Mouse (Mus musculus) liver, adult 2 months (tissue): ENCODE results near the gene Srrm1.

ENCODE experiments used
- CTCF ChIP-seq: fragments of 200-500 bp; IDR thresholded peaks from 2 replicates; pipeline ENCODE4 v1.5.1; 2011; ENCODE audit warnings: low read depth, low read length, control low read depth
- POLR2A ChIP-seq: fragments of 200-500 bp; IDR thresholded peaks from 2 replicates; pipeline ENCODE4 v1.6.1; 2011; ENCODE audit warnings: low read length, control low read depth; ENCODE audit not compliant: insufficient read depth; ENCODE audit errors: extremely low read depth

DNA sequence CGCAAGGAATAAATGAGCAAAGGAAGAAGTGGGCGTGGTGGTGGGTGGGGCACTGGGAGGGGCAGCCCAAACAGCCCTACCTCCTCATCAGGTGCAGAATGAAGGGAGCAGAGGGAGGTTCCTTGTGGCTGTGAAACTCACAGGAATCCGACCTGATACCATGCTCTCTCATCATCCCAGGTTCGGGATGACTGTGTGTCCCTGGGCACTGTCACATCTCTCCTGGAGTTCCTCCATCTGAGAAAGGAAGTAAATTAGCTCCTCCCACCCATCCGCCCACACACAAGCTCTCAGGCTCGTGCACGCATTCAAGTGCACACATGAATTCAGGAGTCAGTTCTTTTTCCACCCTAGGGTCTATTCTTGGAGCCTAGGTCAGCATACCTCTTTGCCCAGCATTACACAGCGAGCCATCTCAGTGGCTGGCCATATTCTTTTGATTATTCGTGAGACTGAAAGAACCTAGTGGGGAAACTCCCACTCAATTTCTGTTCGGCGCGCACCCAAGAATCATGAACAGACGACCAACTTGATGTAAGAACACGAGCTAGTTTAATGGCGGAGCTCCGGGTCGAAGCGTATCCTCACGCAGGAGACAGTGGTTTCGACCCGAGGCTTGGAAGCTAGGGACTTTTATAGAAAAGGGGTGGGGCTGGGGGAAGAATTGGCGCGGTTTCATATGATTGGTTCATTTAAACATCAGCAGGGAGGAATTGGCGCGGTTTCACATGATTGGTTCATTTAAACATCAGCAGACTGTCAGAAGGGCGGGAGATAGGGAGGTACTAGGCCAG, 52.7 kb downstream of the Srrm1 start:
- TF ChIP-seq CTCF (no peak), POLR2A (no peak)
